Mouse (Mus musculus) cerebellum, adult 8-10 months (tissue): ENCODE measurements at regions not wholly inside any gene's neighbourhood (a gene's known extent, or its start where the extent isn't known, plus 50 kb on each side); places are given as distances from the start of the nearest gene placed in this dataset.

ENCODE experiments used
- DNase-seq: peaks from one replicate; pipeline ENCODE4 v3.0.0; 2022

- DNase-seq = no peak
Observed at GRCm38 (mm10) chr3:67661529-67661928, 79.0 kb downstream of the Mfsd1 start.

DNA sequence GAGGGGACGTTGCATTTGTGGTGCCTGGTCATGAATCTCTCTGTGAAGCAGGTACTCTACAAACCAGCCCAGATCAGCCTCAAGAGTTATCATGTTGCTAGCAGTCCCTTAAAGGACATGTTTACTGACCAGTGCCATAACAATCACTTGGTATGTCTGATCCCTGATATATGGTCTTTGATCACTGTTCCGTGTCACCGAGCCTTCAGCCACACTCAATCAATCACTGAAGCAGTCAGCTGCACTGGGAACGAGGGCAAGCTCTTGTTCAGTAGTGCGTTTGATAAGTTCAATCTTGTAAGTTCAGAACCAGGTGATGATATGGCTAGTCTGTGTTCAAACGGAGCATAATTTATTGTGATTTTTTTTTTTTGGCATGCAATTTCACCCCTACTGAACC is 126.8 kb downstream of the Mfsd1 start:
- DNase-seq = no peak

DNA sequence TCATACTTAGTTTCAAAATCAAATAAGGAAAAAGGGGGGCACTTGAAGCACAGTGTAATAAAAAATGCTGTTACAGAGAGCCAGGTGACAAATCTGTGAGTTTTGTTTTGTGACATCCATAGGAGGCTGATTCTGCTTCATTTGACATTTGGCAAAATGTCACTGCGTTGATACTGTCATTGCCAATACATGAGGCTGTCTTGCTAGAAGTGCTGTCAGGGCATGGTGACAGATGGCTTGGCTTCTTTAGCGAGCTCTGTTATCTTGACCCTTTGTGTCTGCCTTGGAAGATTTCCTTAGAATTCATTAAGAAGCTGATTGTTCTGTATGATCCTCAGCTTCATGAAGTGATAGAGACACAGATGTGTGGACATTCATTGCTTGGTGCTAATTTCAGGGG is 129.2 kb downstream of the Mfsd1 start:
- peak; percentile 6 for DNase-seq

DNA sequence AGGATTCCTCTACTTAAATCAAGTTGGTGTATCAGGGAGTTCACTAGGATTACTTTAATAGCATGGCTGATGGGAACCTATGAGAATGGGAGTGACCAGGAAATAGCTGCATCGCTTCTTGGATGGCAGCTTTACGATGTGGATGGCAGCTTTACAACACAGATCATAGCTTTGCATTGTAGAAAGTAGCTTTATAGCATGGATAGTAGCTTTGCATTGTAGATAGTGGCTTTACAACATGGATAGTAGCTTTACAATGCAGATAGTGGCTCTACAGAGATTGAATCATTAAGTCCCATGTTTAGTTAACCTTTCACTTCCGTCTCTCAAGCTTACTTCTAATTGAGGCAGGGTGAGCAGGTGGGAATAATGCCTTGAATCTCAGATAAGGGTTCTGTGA is 149.4 kb downstream of the Mfsd1 start:
- no peak for DNase-seq

DNA sequence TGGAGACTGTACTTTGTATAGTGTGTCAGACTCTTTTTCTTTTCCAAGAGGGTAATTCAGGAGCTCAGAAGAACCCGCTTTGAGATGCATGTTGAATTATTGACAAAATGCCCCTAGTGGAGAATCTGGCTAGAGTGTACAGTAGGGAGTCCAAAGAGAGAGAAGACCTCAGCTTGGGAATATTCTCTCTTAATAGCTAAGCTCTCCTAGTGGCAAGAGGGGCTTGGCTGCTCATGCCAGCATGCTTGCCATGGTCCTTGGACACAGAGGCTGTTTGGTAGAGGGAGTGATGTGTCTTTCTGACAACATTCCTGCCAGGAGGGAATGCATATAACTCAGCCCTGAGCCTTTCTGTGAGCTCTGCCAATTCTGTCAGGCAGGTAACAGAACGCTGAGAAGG is 150.3 kb downstream of the Mfsd1 start:
- DNase-seq = no peak

- DNase-seq = no peak
Observed at GRCm38 (mm10) chr3:67754256-67754655, 137.8 kb upstream of the Iqcj start.

- no peak for DNase-seq
Observed at GRCm38 (mm10) chr3:67768603-67769002, 123.4 kb upstream of the Iqcj start.

DNA sequence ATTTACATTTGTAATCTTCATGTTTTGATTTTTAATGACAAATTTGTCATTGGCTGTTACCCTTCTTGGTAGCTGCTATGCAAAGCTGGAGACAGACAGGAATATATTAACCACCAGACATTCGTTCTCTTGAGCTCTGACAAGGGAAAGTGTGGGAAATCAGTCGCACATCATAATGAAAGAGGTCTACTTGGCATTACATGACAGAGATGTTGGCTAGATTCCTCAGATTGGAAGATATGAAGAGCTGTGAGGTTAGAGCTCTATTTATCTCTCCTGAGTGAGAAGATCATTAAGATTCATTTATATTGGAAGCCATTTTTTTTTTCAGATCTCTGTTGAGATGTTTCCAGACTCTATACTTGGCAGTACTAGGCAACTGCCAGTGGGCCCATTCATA is 118.6 kb upstream of the Iqcj start:
- DNase-seq = no peak

DNA sequence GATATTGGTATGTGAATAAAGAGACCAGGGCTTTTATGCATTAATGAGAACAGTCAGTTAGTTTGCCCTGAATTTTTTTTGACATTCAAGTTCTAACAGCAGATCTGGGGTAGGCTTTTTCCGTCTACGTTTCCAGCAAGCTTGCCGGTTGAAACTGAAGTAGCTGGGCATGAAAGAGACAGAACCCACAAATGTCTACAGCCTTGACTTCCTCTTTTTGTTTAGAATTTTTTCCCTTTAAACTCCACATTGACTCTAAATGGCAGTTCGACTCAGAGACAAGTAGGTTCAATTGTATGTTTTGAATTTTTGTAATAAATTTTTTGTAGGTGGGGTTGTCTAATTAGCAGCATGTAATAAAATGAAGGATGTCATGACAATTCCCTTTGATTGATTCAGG is 109.8 kb upstream of the Iqcj start:
- DNase-seq = no peak

DNA sequence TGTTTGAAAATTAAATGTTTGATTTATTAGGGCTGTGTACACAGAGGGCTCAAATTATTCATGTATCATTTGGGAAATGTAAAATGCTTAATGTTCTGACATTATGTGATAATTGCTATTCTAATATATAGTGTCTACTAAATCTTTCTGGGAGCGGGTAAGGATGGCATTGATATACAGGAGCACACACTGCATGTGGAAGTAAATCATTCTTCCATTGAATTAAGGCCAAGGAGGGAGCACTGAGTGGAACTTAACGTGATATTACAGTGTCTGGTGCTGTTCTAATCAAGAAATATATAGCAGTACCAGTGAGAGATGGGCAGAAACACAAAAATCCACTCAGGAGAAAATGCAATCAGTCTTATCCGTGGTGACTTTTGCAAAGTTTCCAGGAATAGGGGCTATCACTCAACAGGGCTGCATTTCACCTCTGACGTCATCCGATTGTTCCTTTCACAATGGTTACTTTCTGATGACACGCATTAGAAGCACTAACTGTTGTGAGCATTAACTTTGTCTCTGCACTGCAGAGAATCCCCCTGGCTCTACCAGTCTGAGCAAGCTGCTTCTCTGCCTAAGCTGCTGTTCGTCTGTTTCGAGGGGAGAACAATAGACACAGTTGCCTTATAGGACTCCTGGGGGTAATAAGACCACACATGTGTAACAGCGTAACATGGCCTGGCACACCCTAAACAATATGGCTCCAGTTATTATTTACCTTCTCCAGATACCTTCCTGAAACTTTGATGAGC is 85.0 kb upstream of the Iqcj start:
- DNase-seq = no peak

DNA sequence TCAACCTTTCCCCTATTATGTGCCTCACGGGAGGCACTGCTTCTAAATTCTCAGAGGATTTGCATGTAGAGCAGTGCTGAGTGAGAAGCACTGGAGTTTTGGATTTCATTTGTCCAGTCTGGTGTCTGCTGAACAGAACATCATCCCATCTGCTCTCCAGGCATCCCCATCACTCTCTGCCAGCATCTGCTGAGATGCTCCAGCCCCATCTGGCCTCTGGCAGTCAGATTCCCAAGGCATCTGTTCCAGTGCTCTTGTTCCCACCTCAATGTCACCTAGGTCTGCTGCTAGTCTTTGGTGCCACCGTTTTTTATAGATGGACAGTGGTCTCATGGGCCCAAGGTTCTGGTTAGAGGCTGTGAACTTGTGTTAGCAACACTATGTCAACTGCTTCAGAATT is 63.9 kb upstream of the Iqcj start:
- DNase-seq = no peak

GRCm38 (mm10) chr3:67833041-67833663 is 58.9 kb upstream of the Iqcj start:
- DNase-seq = no peak
